Mouse (Mus musculus) neural tube, embryonic 14.5 days (tissue): ENCODE measurements around the gene Krt88. TPM values are rescaled to one million over a fixed set of nuclear protein-coding genes. Genes with fewer than 3 reads are reported as not detected.

Experiments used
- ATAC-seq: fragments of 200-750 bp; cut with Nextera tagmentation; 2 replicates; pipeline ENCODE4 v1.8.0; 2017; ENCODE audit warnings: low read depth, mild to moderate bottlenecking, moderate TSS enrichment, moderate library complexity
- H3K27ac ChIP-seq: fragments of 300-500 bp; sonication (generic); 2 replicates; pipeline ENCODE4 v1.5.1; 2014; ENCODE audit warnings: low read depth, mild to moderate bottlenecking, control low read depth, low read length, moderate library complexity, mixed read lengths
- H3K27me3 ChIP-seq: fragments of 300-500 bp; sonication (generic); 2 replicates; pipeline ENCODE4 v1.6.1; 2014; ENCODE audit warnings: low read length; ENCODE audit not compliant: control insufficient read depth, insufficient read depth
- H3K36me3 ChIP-seq: fragments of 300-500 bp; sonication (generic); 2 replicates; pipeline ENCODE4 v1.6.1; 2014; ENCODE audit warnings: low read length, mixed read lengths; ENCODE audit not compliant: control insufficient read depth, insufficient read depth
- H3K4me1 ChIP-seq: fragments of 300-500 bp; sonication (generic); 2 replicates; pipeline ENCODE4 v1.6.1; 2014; ENCODE audit warnings: low read length; ENCODE audit not compliant: control insufficient read depth, insufficient read depth
- H3K4me2 ChIP-seq: fragments of 300-500 bp; sonication (generic); 2 replicates; pipeline ENCODE4 v1.6.1; 2014; ENCODE audit warnings: mild to moderate bottlenecking, low read depth, low read length, control low read depth
- H3K4me3 ChIP-seq: fragments of 300-500 bp; sonication (generic); 2 replicates; pipeline ENCODE4 v1.5.1; 2014; ENCODE audit warnings: low read depth, low read length, control low read depth, mixed read lengths
- H3K9ac ChIP-seq: fragments of 300-500 bp; sonication (generic); replicated peaks from 2 replicates; pipeline ENCODE4 v1.6.1; 2014; ENCODE audit warnings: low read depth, mild to moderate bottlenecking, control low read depth, low read length, mixed read lengths
- H3K9me3 ChIP-seq: fragments of 300-500 bp; sonication (generic); 2 replicates; pipeline ENCODE4 v1.6.1; 2016; ENCODE audit warnings: low read length; ENCODE audit not compliant: control insufficient read depth
- WGBS: fragments of 180-500 bp; shearing (Covaris S2); extraction: QIAGEN DNeasy Blood & Tissue Kit; methylation state at CpG from one replicate; pipeline ENCODE4 v1.1.7; 2014; 5-methylcytosine and 5-hydroxymethylcytosine counted together
- polyA plus RNA-seq: library from polyadenylated mRNA; unstranded; fragments of >200 nt; fragmentation: Nextera tagmentation; extraction: Ambion mirVana; gene quantifications from 2 replicates; pipeline ENCODE4 v1.2.1, GENCODE M21; 2014

The Krt88 gene
- polyA plus RNA-seq, 1 experiment from 2014 or later = not detected

GRCm38 (mm10) chr15:101459283-101459682 lies 11.7 kb downstream of the Krt88 start:
- no peak overlapping the region for H3K4me2 ChIP-seq
- H3K27me3 ChIP-seq = no peaks in the 10 kb centered on the region
- 73% methylated on average over 14 of the region's 14 CpGs for WGBS
- H3K36me3 ChIP-seq = no peaks in the 10 kb centered on the region
- no peaks in the 10 kb centered on the region for H3K9me3 ChIP-seq
- H3K27ac ChIP-seq = no peak overlapping the region
- H3K9ac ChIP-seq = no peak overlapping the region
- H3K4me3 ChIP-seq = no peak overlapping the region
- no peak for ATAC-seq
- no peaks in the 10 kb centered on the region for H3K4me1 ChIP-seq

- ATAC-seq = no peak
- no peaks in the 10 kb centered on the region for H3K36me3 ChIP-seq
- H3K27me3 ChIP-seq = no peaks in the 10 kb centered on the region
- H3K9ac ChIP-seq = no peak within 1 kb of the TSS
- no peak within 1 kb of the TSS for H3K27ac ChIP-seq
- no peaks in the 10 kb centered on the region for H3K4me1 ChIP-seq
- no peaks in the 10 kb centered on the region for H3K9me3 ChIP-seq
- no peak within 1 kb of the TSS for H3K4me2 ChIP-seq
- H3K4me3 ChIP-seq = no peak within 1 kb of the TSS
- WGBS = 71% methylated on average over 13 of the region's 13 CpGs
Measured at GRCm38 (mm10) chr15:101463651-101464050, 16.1 kb downstream of the Krt88 start, which contains the start of gene Krt81. Krt81 (minus strand) TSS chr15:101463751.

- no peak overlapping the region for H3K4me3 ChIP-seq
- no peak overlapping the region for H3K4me2 ChIP-seq
- no peak overlapping the region for H3K9ac ChIP-seq
- H3K4me1 ChIP-seq = no peaks in the 10 kb centered on the region
- no peaks in the 10 kb centered on the region for H3K9me3 ChIP-seq
- H3K27ac ChIP-seq = no peak overlapping the region
- H3K27me3 ChIP-seq = no peaks in the 10 kb centered on the region
- no peaks in the 10 kb centered on the region for H3K36me3 ChIP-seq
- ATAC-seq = no peak
- WGBS = 95% methylated on average over 4 of the region's 4 CpGs
Measured at GRCm38 (mm10) chr15:101469093-101469492, 21.5 kb downstream of the Krt88 start.

- Histone ChIP-seq H3K27ac (no peak within 1 kb of the TSS), H3K4me3 (no peak within 1 kb of the TSS), H3K4me2 (no peak within 1 kb of the TSS), H3K4me1 (no peaks in the 10 kb centered on the region), H3K9me3 (no peaks in the 10 kb centered on the region), H3K9ac (no peak within 1 kb of the TSS), H3K27me3 (no peaks in the 10 kb centered on the region), H3K36me3 (no peaks in the 10 kb centered on the region)
- ATAC-seq = no peak
- WGBS = 32% methylated on average over 10 of the region's 10 CpGs
Measured at GRCm38 (mm10) chr15:101472952-101473528, 25.5 kb downstream of the Krt88 start, which contains the start of gene Krt86. Krt86 (plus strand) TSS chr15:101473478.

DNA sequence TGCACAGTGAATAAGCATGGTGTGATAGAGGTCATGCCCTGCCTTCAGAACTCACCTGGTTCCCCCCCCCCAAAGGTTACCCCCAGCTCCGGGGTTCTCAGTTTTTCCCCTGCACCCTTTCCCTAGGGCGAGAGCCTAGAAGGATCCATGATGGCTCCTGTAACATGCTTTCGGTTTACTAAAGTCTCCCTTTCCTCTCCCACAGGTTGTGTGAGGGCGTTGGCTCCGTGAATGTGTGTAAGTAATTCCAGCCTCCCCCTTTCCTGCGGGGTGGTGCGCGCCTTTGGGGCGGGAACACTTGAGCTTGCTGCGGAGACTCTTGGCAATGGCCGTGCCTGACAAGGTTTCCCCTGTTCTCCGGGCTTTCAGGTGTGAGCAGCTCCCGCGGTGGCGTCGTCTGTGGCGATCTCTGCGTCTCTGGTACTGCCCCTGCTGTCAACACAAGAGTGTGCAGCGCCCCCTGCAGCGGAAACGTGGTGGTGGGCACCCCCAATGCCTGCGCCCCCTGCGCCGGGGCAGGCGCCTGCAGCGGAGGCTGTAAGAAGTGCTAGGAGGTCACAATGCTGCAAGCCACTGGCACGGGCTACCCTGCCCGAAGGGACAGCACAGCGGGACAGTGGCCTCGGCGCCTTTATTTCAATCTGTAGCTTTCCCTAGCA lies 31.6 kb downstream of the Krt88 start:
- H3K4me1 ChIP-seq = peaks cover 6% of the 10 kb centered on the region; the same call in 1 of the 2 replicates
- H3K9me3 ChIP-seq = no peaks in the 10 kb centered on the region
- no peak overlapping the region for H3K27ac ChIP-seq
- H3K36me3 ChIP-seq = no peaks in the 10 kb centered on the region
- peak; percentile 58; the same call in 1 of the 2 replicates for ATAC-seq
- H3K4me2 ChIP-seq = peak overlapping the region; percentile 67
- peak overlapping the region; percentile 18 for H3K4me3 ChIP-seq
- WGBS = 14% methylated on average over 31 of the region's 31 CpGs
- no peaks in the 10 kb centered on the region for H3K27me3 ChIP-seq
- peak overlapping the region; percentile 35; the same call in 1 of the 2 replicates for H3K9ac ChIP-seq

DNA sequence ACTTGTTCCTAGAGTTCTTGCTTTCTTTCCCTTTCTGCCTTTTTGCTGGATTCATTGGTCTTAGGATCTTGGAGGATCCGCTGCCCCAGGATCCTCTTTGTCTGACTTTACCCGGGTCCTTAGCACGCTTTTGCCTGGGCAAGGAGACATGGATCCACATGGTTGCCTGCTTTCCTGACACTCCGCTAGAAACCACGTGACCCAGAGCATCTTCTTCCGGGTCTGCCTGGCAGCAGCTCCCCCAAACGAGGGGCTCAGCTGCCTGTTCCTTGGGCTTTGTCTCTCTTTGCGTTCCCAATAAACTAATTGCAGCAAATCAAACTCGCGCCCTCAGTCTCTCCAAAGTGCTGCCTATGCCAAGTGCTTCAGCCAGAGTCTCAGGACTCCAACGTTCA lies 32.1 kb downstream of the Krt88 start:
- Histone ChIP-seq H3K4me3 (peak overlapping the region; percentile 18), H3K27ac (no peak overlapping the region), H3K27me3 (no peaks in the 10 kb centered on the region), H3K4me2 (peak overlapping the region; percentile 67), H3K9me3 (no peaks in the 10 kb centered on the region), H3K4me1 (peaks cover 6% of the 10 kb centered on the region; the same call in 1 of the 2 replicates), H3K9ac (peak overlapping the region; percentile 35; the same call in 1 of the 2 replicates), H3K36me3 (no peaks in the 10 kb centered on the region)
- 24% methylated on average over 11 of the region's 11 CpGs for WGBS
- peak; percentile 63; the same call in 1 of the 2 replicates for ATAC-seq

- no peak for ATAC-seq
- WGBS = 40% methylated on average over 4 of the region's 4 CpGs
- H3K4me3 ChIP-seq = no peak overlapping the region
- H3K27ac ChIP-seq = no peak overlapping the region
- no peak overlapping the region for H3K9ac ChIP-seq
- H3K9me3 ChIP-seq = no peaks in the 10 kb centered on the region
- no peaks in the 10 kb centered on the region for H3K36me3 ChIP-seq
- peaks cover 6% of the 10 kb centered on the region; the same call in 1 of the 2 replicates for H3K4me1 ChIP-seq
- H3K4me2 ChIP-seq = no peak overlapping the region
- H3K27me3 ChIP-seq = no peaks in the 10 kb centered on the region
Measured at GRCm38 (mm10) chr15:101482056-101482455, 34.5 kb downstream of the Krt88 start.

GRCm38 (mm10) chr15:101483646-101484045 lies 36.1 kb downstream of the Krt88 start:
- H3K9me3 ChIP-seq = no peaks in the 10 kb centered on the region
- no peaks in the 10 kb centered on the region for H3K36me3 ChIP-seq
- H3K27ac ChIP-seq = no peak overlapping the region
- no peak overlapping the region for H3K9ac ChIP-seq
- no peak overlapping the region for H3K4me2 ChIP-seq
- 79% methylated on average over 1 of the region's 1 CpGs for WGBS
- no peak overlapping the region for H3K4me3 ChIP-seq
- peaks cover 6% of the 10 kb centered on the region; the same call in 1 of the 2 replicates for H3K4me1 ChIP-seq
- H3K27me3 ChIP-seq = no peaks in the 10 kb centered on the region
- no peak for ATAC-seq

GRCm38 (mm10) chr15:101484939-101485338 lies 37.4 kb downstream of the Krt88 start:
- Histone ChIP-seq H3K4me2 (no peak overlapping the region), H3K4me3 (no peak overlapping the region), H3K9ac (no peak overlapping the region), H3K36me3 (no peaks in the 10 kb centered on the region), H3K27ac (no peak overlapping the region), H3K27me3 (no peaks in the 10 kb centered on the region), H3K9me3 (no peaks in the 10 kb centered on the region), H3K4me1 (no peaks in the 10 kb centered on the region)
- ATAC-seq = no peak
- 61% methylated on average over 1 of the region's 1 CpGs for WGBS
